Mouse (Mus musculus) hindbrain, embryonic 16.5 days (tissue): Measurements from ENCODE around the gene Ambra1. TPM values are rescaled to one million over a fixed set of nuclear protein-coding genes. Genes with fewer than 3 reads are reported as not detected.
A peak's percentile ranks its signal among the peaks of the same experiment; 100 is the strongest.

Source experiments
- ATAC-seq: fragments of 200-750 bp; cut with Nextera tagmentation; 2 replicates; pipeline ENCODE4 v1.8.0; 2017; ENCODE audit warnings: moderate TSS enrichment, moderate library complexity
- H3K27ac ChIP-seq: fragments of 300-500 bp; sonication (generic); 2 replicates; pipeline ENCODE4 v1.5.1; 2014; ENCODE audit warnings: low read depth, mild to moderate bottlenecking, control low read depth, low read length, moderate library complexity
- H3K27me3 ChIP-seq: fragments of 300-500 bp; sonication (generic); replicated peaks from 2 replicates; pipeline ENCODE4 v1.6.1; 2014; ENCODE audit warnings: low read length; ENCODE audit not compliant: control insufficient read depth, insufficient read depth
- H3K36me3 ChIP-seq: fragments of 300-500 bp; sonication (generic); 2 replicates; pipeline ENCODE4 v1.6.1; 2014; ENCODE audit warnings: mild to moderate bottlenecking, low read length, moderate library complexity, mixed read lengths; ENCODE audit not compliant: control insufficient read depth, insufficient read depth
- H3K4me1 ChIP-seq: fragments of 300-500 bp; sonication (generic); 2 replicates; pipeline ENCODE4 v1.6.1; 2014; ENCODE audit warnings: low read depth, low read length; ENCODE audit not compliant: control insufficient read depth, insufficient read depth
- H3K4me2 ChIP-seq: fragments of 300-500 bp; sonication (generic); 2 replicates; pipeline ENCODE4 v1.6.1; 2014; ENCODE audit warnings: mild to moderate bottlenecking, low read length, control low read depth, moderate library complexity
- H3K4me3 ChIP-seq: fragments of 300-500 bp; sonication (generic); 2 replicates; pipeline ENCODE4 v1.5.1; 2014; ENCODE audit warnings: mild to moderate bottlenecking, low read length, control low read depth, moderate library complexity
- H3K9ac ChIP-seq: fragments of 300-500 bp; sonication (generic); 2 replicates; pipeline ENCODE4 v1.6.1; 2014; ENCODE audit warnings: low read depth, mild to moderate bottlenecking, control low read depth, low read length, moderate library complexity
- H3K9me3 ChIP-seq: fragments of 300-500 bp; sonication (generic); 2 replicates; pipeline ENCODE4 v1.6.1; 2014; ENCODE audit warnings: mild to moderate bottlenecking, low read length, moderate library complexity; ENCODE audit not compliant: control insufficient read depth
- WGBS: fragments of 180-500 bp; shearing (Covaris S2); extraction: QIAGEN DNeasy Blood & Tissue Kit; methylation state at CpG from one replicate; pipeline ENCODE4 v1.1.7; 2014; 5-methylcytosine and 5-hydroxymethylcytosine counted together
- polyA plus RNA-seq: library from polyadenylated mRNA; unstranded; fragments of >200 nt; fragmentation: Nextera tagmentation; extraction: Ambion mirVana; gene quantifications from 2 replicates; pipeline ENCODE4 v1.2.1, GENCODE M21; 2015

Ambra1 gene
- polyA plus RNA-seq, 1 experiment from 2014 or later: 20.8 TPM

DNA sequence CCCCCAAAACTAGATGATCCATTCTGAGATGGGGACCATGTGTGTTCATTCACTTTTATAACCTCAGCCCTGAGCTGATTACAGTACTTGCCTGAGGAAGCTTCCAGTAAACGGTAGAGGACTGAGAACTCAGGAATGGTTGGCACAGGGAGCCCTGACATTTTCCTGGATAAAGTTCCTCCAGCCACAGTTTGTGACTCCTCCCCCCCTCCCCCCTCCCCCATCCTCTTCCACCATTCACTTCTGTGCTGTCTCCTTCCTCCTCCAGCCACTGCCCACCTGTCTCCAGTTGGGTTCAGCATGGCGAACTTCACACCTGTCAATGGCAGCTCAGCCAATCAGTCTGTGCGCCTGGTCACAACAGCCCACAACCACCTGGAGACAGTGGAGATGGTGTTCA, 197.0 kb downstream of the Ambra1 start, which contains the start of gene Chrm4:
Gene Chrm4, plus strand, starts transcription at position 301 of the 400 bp plus-strand sequence.
- Histone ChIP-seq H3K27ac (no peak within 1 kb of the TSS), H3K4me1 (peaks cover 29% of the 10 kb centered on the region), H3K27me3 (peaks cover 24% of the 10 kb centered on the region), H3K36me3 (no peaks in the 10 kb centered on the region), H3K9me3 (no peaks in the 10 kb centered on the region), H3K4me2 (peak within 1 kb of the TSS; percentile 19; the same call in 1 of the 2 replicates), H3K9ac (no peak within 1 kb of the TSS; the same call in 1 of the 2 replicates), H3K4me3 (no peak within 1 kb of the TSS)
- 84% methylated on average over 3 of the region's 3 CpGs for WGBS
- no peak for ATAC-seq

DNA sequence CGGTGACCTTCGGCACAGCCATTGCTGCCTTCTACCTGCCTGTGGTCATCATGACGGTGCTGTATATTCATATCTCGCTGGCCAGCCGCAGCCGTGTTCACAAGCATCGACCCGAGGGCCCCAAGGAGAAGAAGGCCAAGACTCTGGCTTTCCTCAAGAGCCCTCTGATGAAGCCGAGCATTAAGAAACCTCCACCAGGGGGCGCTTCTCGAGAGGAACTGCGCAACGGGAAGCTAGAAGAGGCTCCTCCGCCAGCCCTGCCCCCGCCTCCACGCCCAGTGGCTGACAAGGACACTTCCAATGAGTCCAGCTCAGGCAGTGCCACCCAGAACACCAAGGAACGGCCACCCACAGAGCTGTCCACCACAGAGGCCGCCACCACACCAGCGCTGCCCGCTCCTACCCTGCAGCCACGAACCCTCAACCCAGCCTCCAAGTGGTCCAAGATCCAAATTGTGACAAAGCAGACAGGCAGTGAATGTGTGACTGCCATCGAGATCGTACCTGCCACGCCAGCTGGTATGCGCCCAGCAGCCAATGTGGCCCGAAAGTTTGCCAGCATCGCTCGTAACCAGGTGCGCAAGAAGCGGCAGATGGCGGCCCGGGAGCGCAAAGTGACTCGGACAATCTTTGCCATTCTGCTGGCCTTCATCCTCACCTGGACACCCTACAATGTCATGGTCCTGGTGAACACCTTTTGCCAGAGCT, 198.0 kb downstream of the Ambra1 start:
- Histone ChIP-seq H3K9me3 (no peaks in the 10 kb centered on the region), H3K4me2 (peak overlapping the region; percentile 19; the same call in 1 of the 2 replicates), H3K4me1 (peaks cover 26% of the 10 kb centered on the region), H3K36me3 (no peaks in the 10 kb centered on the region), H3K27ac (no peak overlapping the region), H3K4me3 (no peak overlapping the region), H3K9ac (no peak overlapping the region; the same call in 1 of the 2 replicates), H3K27me3 (peaks cover 17% of the 10 kb centered on the region)
- ATAC-seq: no peak
- WGBS: 45% methylated on average over 34 of the region's 34 CpGs

DNA sequence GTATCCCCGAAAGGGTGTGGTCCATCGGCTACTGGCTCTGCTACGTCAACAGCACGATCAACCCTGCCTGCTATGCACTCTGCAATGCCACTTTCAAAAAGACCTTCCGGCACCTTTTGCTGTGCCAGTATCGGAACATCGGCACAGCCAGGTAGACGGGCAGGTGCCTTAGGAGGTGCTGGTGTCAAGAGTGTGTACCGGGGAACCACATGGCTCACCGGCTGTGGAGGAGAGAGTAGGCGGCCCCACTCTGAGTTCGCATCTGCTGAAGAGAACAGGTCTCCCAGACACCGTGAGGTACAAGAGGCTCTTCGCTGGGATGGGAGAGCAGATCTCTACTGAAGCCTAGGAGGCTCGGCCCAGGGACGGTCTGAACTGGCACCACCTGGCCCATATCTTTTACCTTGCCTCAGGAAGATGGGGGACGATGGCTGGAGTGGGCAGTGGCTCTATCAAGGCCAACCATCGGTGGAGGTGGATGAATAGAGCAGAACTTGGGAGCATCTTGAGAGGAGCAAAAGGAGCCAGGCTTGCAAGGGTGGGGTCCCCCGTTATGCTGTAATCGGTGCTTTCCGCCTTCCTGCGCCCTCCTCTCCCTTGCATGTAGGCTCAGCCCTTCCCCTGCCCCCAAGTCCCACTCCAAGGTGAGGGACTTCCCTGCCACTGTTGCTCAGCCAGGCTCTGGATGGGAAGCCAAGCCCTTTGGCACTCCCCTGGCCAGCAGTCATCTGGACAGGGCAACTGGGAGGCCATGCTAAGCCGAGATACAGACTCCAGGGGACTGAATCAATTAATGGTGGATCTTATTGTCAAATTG, 198.8 kb downstream of the Ambra1 start:
- H3K36me3 ChIP-seq: no peaks in the 10 kb centered on the region
- WGBS: 72% methylated on average over 23 of the region's 23 CpGs
- H3K27ac ChIP-seq: no peak overlapping the region
- H3K9ac ChIP-seq: no peak overlapping the region
- no peak for ATAC-seq
- no peak overlapping the region for H3K4me2 ChIP-seq
- H3K9me3 ChIP-seq: no peaks in the 10 kb centered on the region
- no peak overlapping the region for H3K4me3 ChIP-seq
- H3K27me3 ChIP-seq: peaks cover 11% of the 10 kb centered on the region; the same call in 1 of the 2 replicates
- H3K4me1 ChIP-seq: peaks cover 20% of the 10 kb centered on the region

DNA sequence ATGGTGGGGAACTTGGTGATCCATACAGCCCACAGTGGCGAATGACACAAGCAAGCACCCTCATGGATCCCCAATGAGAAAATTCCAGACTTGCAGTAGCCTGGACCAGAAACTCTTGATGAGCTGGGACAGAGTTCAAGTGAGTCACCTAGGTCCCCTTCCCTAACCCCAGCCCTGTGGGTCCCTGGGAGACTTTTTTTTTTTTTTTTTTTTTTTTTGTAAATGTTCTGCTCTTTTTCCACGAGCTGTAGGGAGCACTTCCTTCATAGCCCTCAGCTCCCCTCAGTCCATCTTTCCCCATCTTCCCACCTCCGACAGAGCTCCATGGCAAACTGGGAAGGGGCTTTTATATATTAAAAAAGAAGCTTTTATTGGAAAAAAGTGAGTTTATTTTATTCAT, 199.5 kb downstream of the Ambra1 start:
- Histone ChIP-seq H3K4me2 (peak overlapping the region; percentile 58), H3K36me3 (no peaks in the 10 kb centered on the region), H3K9me3 (no peaks in the 10 kb centered on the region), H3K27ac (no peak overlapping the region), H3K9ac (0 out of 2 replicates have a peak overlapping the region, but pooled peaks have one; percentile 5), H3K4me1 (peaks cover 18% of the 10 kb centered on the region), H3K27me3 (0 out of 2 replicates have a peak, but pooled peaks cover 8% of the 10 kb centered on the region), H3K4me3 (no peak overlapping the region)
- 55% methylated on average over 3 of the region's 3 CpGs for WGBS
- ATAC-seq: no peak

DNA sequence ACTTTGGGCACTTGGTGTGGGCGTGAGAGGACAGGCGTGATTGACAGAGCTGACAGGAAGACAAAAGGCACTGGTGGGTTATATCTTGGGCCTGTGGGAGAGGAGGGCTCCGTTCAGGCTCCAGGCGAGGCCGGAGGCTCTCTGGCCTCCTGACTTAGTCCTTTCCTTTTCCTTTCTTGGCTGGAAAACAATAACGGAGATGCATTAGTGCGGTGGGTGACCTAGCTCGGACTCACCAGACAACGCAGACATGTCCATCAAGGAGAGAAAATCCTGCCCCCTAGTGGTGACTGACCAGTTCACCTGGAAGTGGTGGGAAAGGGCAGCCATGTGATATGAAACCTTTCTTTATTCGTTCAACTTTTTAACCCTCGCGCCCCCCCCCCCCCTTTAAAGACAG, 200.0 kb downstream of the Ambra1 start:
- no peaks in the 10 kb centered on the region for H3K36me3 ChIP-seq
- 0 out of 2 replicates have a peak overlapping the region, but pooled peaks have one; percentile 5 for H3K9ac ChIP-seq
- peak overlapping the region; percentile 58 for H3K4me2 ChIP-seq
- H3K4me1 ChIP-seq: peaks cover 18% of the 10 kb centered on the region
- H3K4me3 ChIP-seq: peak overlapping the region; percentile 52
- H3K27me3 ChIP-seq: 0 out of 2 replicates have a peak, but pooled peaks cover 6% of the 10 kb centered on the region
- 9% methylated on average over 12 of the region's 12 CpGs for WGBS
- H3K9me3 ChIP-seq: no peaks in the 10 kb centered on the region
- no peak overlapping the region for H3K27ac ChIP-seq
- ATAC-seq: no peak

DNA sequence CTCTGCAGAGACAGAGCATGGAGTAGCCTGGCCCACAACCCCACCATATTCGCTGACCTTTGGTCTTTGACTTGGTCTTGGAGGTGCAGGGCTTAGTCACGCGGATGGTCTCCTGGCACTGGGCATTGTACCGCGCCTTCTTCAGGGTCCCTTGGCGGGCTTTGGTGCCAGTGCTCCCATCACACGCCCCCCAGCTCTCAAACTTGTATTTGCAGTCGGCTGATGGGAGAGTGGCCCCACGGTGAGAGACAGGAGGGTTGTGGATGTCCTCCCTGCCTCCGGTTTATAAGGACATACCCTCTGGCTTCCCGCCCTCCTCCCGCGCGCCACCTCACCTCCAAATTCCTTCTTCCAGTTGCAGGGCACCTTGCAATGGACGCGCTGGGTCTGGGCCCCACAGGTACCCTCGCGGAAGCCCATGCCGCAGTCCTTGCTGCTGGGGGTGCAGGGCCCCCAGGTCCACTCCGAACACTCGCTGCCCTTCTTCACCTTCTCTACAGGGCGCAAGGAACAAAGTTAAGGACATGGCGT, 200.9 kb downstream of the Ambra1 start:
- Histone ChIP-seq H3K27me3 (0 out of 2 replicates have a peak, but pooled peaks cover 5% of the 10 kb centered on the region), H3K9me3 (no peaks in the 10 kb centered on the region), H3K36me3 (no peaks in the 10 kb centered on the region), H3K9ac (peak overlapping the region; percentile 73), H3K27ac (no peak overlapping the region; the same call in 1 of the 2 replicates), H3K4me2 (peak overlapping the region; percentile 58), H3K4me3 (peak overlapping the region; percentile 52), H3K4me1 (peaks cover 18% of the 10 kb centered on the region)
- ATAC-seq: no peak
- under 1% methylated on average over 21 of the region's 23 CpGs for WGBS

DNA sequence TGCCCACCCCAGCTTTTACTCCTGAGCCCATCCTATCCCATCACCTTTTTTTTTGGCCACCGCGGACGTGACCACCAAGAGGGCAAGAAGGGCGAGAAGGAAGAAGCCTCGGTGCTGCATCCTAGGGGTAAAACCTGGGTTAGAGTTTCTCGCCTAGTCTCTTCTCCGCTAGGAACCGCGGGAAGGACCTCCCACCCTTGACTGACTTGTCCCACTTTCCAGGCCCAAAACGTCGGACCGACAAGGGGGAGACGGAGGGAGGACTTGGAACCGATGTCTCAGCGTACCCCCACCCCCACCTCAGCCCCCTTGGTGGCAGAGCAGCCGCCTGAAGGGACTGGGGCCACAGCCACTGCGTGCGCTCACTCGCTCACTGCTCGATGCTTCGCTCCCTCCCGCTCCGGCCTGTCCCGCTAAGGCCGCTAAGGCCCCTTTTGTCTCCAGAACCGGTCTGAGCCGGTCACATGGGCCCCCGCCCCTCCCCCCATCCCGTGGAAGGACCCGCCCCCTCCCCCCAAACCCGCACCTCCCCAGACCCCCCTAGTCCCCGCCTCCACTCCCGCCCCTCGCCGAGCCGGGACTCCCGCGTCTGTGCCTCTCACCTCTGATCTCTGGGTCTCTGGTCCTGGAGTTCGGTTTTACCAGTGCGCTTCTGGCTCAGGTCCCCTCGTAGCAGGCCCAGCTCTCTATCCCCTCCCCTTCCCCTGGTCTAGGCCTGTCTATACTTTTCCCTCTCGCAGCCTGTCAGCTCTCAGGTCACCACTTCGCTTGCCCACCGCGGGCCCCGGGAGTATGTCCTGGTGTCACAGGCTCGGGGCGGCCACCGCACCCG, 201.6 kb downstream of the Ambra1 start:
- H3K9me3 ChIP-seq: no peaks in the 10 kb centered on the region
- peaks cover 4% of the 10 kb centered on the region for H3K36me3 ChIP-seq
- peak overlapping the region; percentile 52 for H3K4me3 ChIP-seq
- peak overlapping the region; percentile 73 for H3K9ac ChIP-seq
- H3K4me1 ChIP-seq: peaks cover 18% of the 10 kb centered on the region
- H3K27me3 ChIP-seq: 0 out of 2 replicates have a peak, but pooled peaks cover 5% of the 10 kb centered on the region
- peak; percentile 73 for ATAC-seq
- peak overlapping the region; percentile 58 for H3K4me2 ChIP-seq
- H3K27ac ChIP-seq: peak overlapping the region; percentile 71
- WGBS: 1% methylated on average over 41 of the region's 50 CpGs

DNA sequence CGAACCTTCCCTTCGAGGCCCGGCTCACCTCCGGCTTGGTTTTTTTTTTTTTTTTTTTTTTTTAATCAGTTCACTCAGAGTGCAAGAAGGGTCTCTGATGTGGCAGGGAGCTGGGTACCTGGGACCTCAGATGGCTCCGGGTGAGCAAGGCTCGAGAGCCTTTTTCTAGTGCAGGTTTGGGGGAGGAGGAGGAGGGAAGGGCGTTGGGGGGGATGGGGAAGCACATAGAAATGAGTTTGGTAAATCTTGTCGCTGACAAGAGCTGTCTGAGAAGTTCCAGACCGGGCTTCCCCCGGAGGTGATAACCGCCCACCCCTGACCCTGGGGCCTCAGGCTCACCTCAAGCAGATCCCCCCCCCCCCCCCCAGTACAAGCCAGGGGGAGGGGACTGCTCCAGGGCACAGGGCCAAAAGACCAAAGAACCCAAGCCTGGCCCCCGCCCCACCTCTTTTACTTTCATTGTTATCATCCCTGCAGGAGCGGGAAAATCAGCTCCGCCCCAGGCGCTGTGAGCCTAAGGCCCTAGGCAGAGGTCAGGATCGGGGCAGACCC, 202.3 kb downstream of the Ambra1 start, which contains the start of gene Mdk:
Gene Mdk, minus strand, starts transcription at position 138 of the 552 bp plus-strand sequence.
- Histone ChIP-seq H3K4me1 (peaks cover 18% of the 10 kb centered on the region), H3K4me2 (peak within 1 kb of the TSS; percentile 58), H3K9me3 (no peaks in the 10 kb centered on the region), H3K36me3 (peaks cover 5% of the 10 kb centered on the region), H3K27ac (peak within 1 kb of the TSS; percentile 71), H3K4me3 (peak within 1 kb of the TSS; percentile 52), H3K27me3 (0 out of 2 replicates have a peak, but pooled peaks cover 5% of the 10 kb centered on the region), H3K9ac (peak within 1 kb of the TSS; percentile 73)
- WGBS: 7% methylated on average over 16 of the region's 16 CpGs
- ATAC-seq: no peak
